Mouse (Mus musculus) urinary bladder, postnatal 4 days (tissue): ENCODE data around the gene Smyd3.

Experiments used
- DNase-seq, 2 experiments: peaks; one replicate each; pipeline ENCODE4 v3.0.0; 2021 to 2022; ENCODE audit warnings: low spot score in 2 of 2

Gene Smyd3

GRCm38 (mm10) chr1:178972055-178972454, 545.8 kb downstream of the Smyd3 start:
- DNase-seq, result no peak

GRCm38 (mm10) chr1:178961661-178962060, 556.2 kb downstream of the Smyd3 start:
- no peak for DNase-seq

- peak; percentile 47 to 83 for DNase-seq
Measured at GRCm38 (mm10) chr1:178960015-178960559, 557.8 kb downstream of the Smyd3 start.

GRCm38 (mm10) chr1:178958641-178959040, 559.2 kb downstream of the Smyd3 start:
- no peak for DNase-seq

GRCm38 (mm10) chr1:178952910-178953309, 564.9 kb downstream of the Smyd3 start:
- no peak for DNase-seq

- no peak for DNase-seq
Measured at GRCm38 (mm10) chr1:178942251-178942963, 575.4 kb downstream of the Smyd3 start.

- DNase-seq, result no peak
Measured at GRCm38 (mm10) chr1:178940353-178940752, 577.5 kb downstream of the Smyd3 start.

GRCm38 (mm10) chr1:178936976-178937375, 580.9 kb downstream of the Smyd3 start:
- no peak for DNase-seq

- DNase-seq, result no peak
Measured at GRCm38 (mm10) chr1:178936457-178936856, 581.4 kb downstream of the Smyd3 start.

GRCm38 (mm10) chr1:178933953-178934637, 583.7 kb downstream of the Smyd3 start:
- DNase-seq, result no peak

- no peak for DNase-seq
Measured at GRCm38 (mm10) chr1:178929531-178929930, 588.3 kb downstream of the Smyd3 start.

GRCm38 (mm10) chr1:178924492-178925183, 593.2 kb downstream of the Smyd3 start:
- no peak for DNase-seq

- no peak for DNase-seq
Measured at GRCm38 (mm10) chr1:178917194-178917902, 600.5 kb downstream of the Smyd3 start.

- no peak for DNase-seq
Measured at GRCm38 (mm10) chr1:178915056-178915455, 602.8 kb downstream of the Smyd3 start.

GRCm38 (mm10) chr1:178912936-178913716, 604.7 kb downstream of the Smyd3 start:
- no peak for DNase-seq

- no peak for DNase-seq
Measured at GRCm38 (mm10) chr1:178910951-178911350, 606.9 kb downstream of the Smyd3 start.
